Mouse (Mus musculus) spleen, adult 2 months (tissue): ENCODE measurements around the gene Olfr618. TPM values are rescaled to one million over a fixed set of nuclear protein-coding genes. Genes with fewer than 3 reads are reported as not detected.

Experiments
- DNase-seq, 2 experiments: peaks; one replicate each; pipeline versions ENCODE4 v3.0.0 to v3.0.0-alpha.2; 2012 to 2021; ENCODE audit warnings: low spot score in 2 of 2, low read depth in 1 of 2
- H3K27ac ChIP-seq: fragments of 200-500 bp; 2 replicates; pipeline ENCODE4 v1.5.1; 2012; ENCODE audit warnings: low read length, inconsistent platforms; ENCODE audit not compliant: insufficient read depth
- H3K27me3 ChIP-seq: fragments of 200-500 bp; 2 replicates; pipeline ENCODE4 v1.6.1; 2012; ENCODE audit warnings: mild to moderate bottlenecking, moderate library complexity, low read length, inconsistent platforms; ENCODE audit not compliant: control insufficient read depth, insufficient read depth
- H3K36me3 ChIP-seq: fragments of 200-500 bp; 2 replicates; pipeline ENCODE4 v1.6.1; 2012; ENCODE audit warnings: mild to moderate bottlenecking, low read length, inconsistent platforms; ENCODE audit not compliant: control insufficient read depth, insufficient read depth
- H3K4me1 ChIP-seq: fragments of 200-500 bp; 2 replicates; pipeline ENCODE4 v1.6.1; 2011; ENCODE audit warnings: inconsistent platforms; ENCODE audit not compliant: control insufficient read depth, insufficient read depth, insufficient read length
- H3K4me3 ChIP-seq: fragments of 200-500 bp; 2 replicates; pipeline ENCODE4 v1.5.1; 2011; ENCODE audit warnings: mild to moderate bottlenecking, inconsistent platforms; ENCODE audit not compliant: insufficient read depth, insufficient read length; ENCODE audit errors: extremely low read depth
- CTCF ChIP-seq: fragments of 200-500 bp; IDR thresholded peaks from 2 replicates; pipeline ENCODE4 v1.5.1; 2011; ENCODE audit warnings: mild to moderate bottlenecking, inconsistent platforms; ENCODE audit not compliant: insufficient read depth, insufficient read length, insufficient replicate concordance; ENCODE audit errors: extremely low read depth
- POLR2A ChIP-seq: fragments of 200-500 bp; IDR thresholded peaks from 2 replicates; pipeline ENCODE4 v1.6.1; 2011; ENCODE audit warnings: low read depth, low read length, inconsistent platforms
- WGBS: fragments of 180-500 bp; shearing (Covaris S2); methylation state at CpG from one replicate; pipeline ENCODE4 v1.1.7; 2018; 5-methylcytosine and 5-hydroxymethylcytosine counted together
- polyA plus RNA-seq: library from polyadenylated mRNA; depleted of rRNA; stranded (reverse); fragments of >200 nt; gene quantifications from 2 replicates; pipeline ENCODE4 v1.2.3, GENCODE M21; 2012; rRNA removed

The Olfr618 gene
- polyA plus RNA-seq, 1 experiment, result not detected

DNA sequence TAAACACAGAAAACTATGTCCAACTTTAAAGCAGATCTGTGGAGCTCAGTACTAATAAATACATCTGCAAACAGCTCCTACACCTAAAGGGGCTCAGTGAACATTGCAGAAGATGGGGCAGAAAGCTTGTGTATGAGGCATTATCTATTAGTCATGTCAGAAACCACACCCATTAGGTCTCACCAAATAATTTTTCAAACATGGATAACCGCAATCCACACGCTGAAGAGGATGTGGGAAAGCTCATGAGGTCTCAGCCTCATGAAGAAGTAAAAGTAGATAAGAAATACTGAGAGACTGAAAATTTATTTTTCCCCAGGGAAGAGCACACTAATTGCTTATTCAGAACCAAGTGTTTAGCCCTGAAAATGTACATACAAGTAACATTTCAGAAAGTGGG, 17.5 kb downstream of the Olfr618 start:
- 67% methylated on average over 2 of the region's 2 CpGs for WGBS
- TF ChIP-seq CTCF, result no peak
- no peak for TF ChIP-seq POLR2A
- no peaks in the 10 kb centered on the region for H3K4me1 ChIP-seq
- no peak overlapping the region for H3K27ac ChIP-seq
- no peak overlapping the region for H3K4me3 ChIP-seq
- DNase-seq, result no peak
- no peaks in the 10 kb centered on the region for H3K27me3 ChIP-seq
- no peaks in the 10 kb centered on the region for H3K36me3 ChIP-seq

DNA sequence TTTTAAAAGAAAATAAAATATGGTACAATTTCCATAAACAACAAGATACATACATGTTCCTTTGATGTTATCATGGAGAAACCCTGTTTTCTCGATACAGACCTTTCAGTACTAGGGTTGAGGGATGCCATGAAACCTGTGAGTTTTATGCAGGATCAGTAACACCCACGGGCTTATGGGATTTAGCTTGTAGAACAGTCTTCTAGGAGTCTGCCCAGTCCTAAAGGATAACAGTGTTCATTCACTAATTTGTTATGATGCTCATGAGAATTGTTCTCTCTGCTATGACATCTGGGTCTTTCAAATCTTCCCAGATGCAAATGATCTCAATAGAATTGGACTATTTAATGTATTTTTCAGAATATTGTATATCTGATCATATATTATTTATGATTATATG, 22.5 kb downstream of the Olfr618 start, which contains the start of gene Olfr620:
TSS of gene Olfr620 (minus strand) at position 101 of the 400 bp plus-strand sequence.
- TF ChIP-seq POLR2A, result no peak
- TF ChIP-seq CTCF, result no peak
- Histone ChIP-seq H3K27me3 (no peaks in the 10 kb centered on the region), H3K36me3 (no peaks in the 10 kb centered on the region), H3K27ac (no peak within 1 kb of the TSS), H3K4me3 (no peak within 1 kb of the TSS), H3K4me1 (no peaks in the 10 kb centered on the region)
- WGBS, result 66% methylated on average over 2 of the region's 2 CpGs
- no peak for DNase-seq

DNA sequence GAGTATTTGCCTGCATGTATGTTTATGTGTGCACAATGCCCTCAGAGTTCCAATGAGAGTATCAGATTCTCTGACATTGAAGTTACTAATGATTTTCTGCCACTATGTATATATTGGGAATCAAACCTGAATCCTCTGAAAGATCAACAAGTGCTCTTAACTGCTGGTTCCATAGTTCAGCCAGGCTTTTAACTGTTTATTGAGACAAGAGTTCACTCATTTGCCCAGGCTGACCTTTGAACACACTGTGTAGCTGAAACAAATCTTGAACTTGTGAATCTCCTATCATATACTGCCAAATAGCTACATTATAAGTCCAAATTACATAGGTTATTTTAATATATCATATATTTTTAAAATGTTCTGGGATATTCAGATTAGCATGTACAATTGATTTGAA, 46.9 kb downstream of the Olfr618 start:
- H3K36me3 ChIP-seq, result no peaks in the 10 kb centered on the region
- H3K4me3 ChIP-seq, result no peak overlapping the region
- H3K27me3 ChIP-seq, result no peaks in the 10 kb centered on the region
- no peaks in the 10 kb centered on the region for H3K4me1 ChIP-seq
- TF ChIP-seq POLR2A (no peak), CTCF (no peak)
- no peak overlapping the region for H3K27ac ChIP-seq
- DNase-seq, result no peak

DNA sequence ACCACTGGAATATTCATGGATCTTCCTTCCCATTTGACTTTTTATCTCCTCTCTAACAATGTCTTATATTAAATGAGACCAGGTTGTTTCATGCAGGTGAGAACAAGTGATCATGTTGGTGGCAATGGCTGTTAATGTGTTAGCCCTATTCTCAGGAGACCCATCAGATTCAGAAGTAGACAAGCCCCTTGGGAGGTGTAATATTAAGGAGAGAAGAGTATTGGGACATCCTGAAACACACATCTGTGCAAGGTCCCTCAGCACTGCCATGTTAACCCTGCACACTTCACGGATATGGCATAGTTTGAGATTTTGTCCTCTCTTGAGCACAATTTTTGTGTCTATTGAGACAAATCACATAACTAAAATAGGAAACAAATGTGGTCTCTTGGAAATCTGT, 52.7 kb downstream of the Olfr618 start, which contains the start of gene Olfr622:
TSS of gene Olfr622 (minus strand) at position 101 of the 400 bp plus-strand sequence.
- H3K27ac ChIP-seq, result no peak within 1 kb of the TSS
- TF ChIP-seq POLR2A, result no peak
- no peak for TF ChIP-seq CTCF
- WGBS, result 83% methylated on average over 1 of the region's 1 CpGs
- no peaks in the 10 kb centered on the region for H3K27me3 ChIP-seq
- no peak within 1 kb of the TSS for H3K4me3 ChIP-seq
- H3K4me1 ChIP-seq, result no peaks in the 10 kb centered on the region
- no peak for DNase-seq
- H3K36me3 ChIP-seq, result no peaks in the 10 kb centered on the region

DNA sequence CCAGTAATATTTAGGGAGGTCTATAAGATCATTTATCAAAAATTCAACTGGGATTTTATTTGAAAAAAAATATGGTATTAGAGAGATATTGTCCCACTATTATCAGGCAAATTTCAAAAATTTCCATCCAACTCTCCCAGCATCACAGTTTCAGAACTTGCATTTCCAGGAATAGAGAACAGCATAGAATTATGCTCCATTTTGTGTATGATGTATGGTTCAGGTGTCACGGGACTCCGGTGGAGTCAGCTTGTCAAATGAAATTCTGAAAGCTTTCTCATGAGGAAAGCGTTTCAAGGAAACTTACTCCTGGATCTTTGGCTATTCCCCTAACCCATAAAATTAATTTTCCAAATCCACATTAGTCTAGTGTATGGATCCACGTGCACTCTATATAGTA, 54.2 kb downstream of the Olfr618 start:
- Histone ChIP-seq H3K4me3 (no peak overlapping the region), H3K36me3 (no peaks in the 10 kb centered on the region), H3K27ac (no peak overlapping the region), H3K27me3 (no peaks in the 10 kb centered on the region), H3K4me1 (no peaks in the 10 kb centered on the region)
- WGBS, result 89% methylated on average over 4 of the region's 4 CpGs
- TF ChIP-seq POLR2A, result no peak
- no peak for TF ChIP-seq CTCF
- no peak for DNase-seq

Other genes starting within 250 kb of the Olfr618 start
- gene Olfr600, start 240.4 kb upstream of the Olfr618 start, polyA plus RNA-seq, result not detected in 2 replicates
- gene Olfr601, start 227.4 kb upstream of the Olfr618 start, polyA plus RNA-seq, result not detected in 2 replicates
- gene Olfr603, start 203.9 kb upstream of the Olfr618 start, polyA plus RNA-seq, result not detected in 2 replicates
- gene Usp17lc, start 175.0 kb upstream of the Olfr618 start, polyA plus RNA-seq, result not detected in 2 replicates
- not detected in 2 replicates for gene Olfr605, start 144.7 kb upstream of the Olfr618 start, polyA plus RNA-seq
- not detected in 2 replicates for gene Olfr606, start 141.1 kb upstream of the Olfr618 start, polyA plus RNA-seq
- not detected in 2 replicates for gene Olfr607, start 126.0 kb upstream of the Olfr618 start, polyA plus RNA-seq
- gene Olfr608, start 120.2 kb upstream of the Olfr618 start, polyA plus RNA-seq, result not detected in 2 replicates
- gene Olfr609, start 92.0 kb upstream of the Olfr618 start, polyA plus RNA-seq, result not detected in 2 replicates
- gene Olfr610, start 78.0 kb upstream of the Olfr618 start, polyA plus RNA-seq, result not detected in 2 replicates
- gene Olfr611, start 69.3 kb upstream of the Olfr618 start, polyA plus RNA-seq, result not detected in 2 replicates
- not detected in 2 replicates for gene Olfr612, start 47.4 kb upstream of the Olfr618 start, polyA plus RNA-seq
- not detected in 2 replicates for gene Olfr613, start 42.0 kb upstream of the Olfr618 start, polyA plus RNA-seq
- gene Olfr615, start 34.0 kb upstream of the Olfr618 start, polyA plus RNA-seq, result not detected in 2 replicates
- not detected in 2 replicates for gene Olfr616, start 21.0 kb upstream of the Olfr618 start, polyA plus RNA-seq
- not detected in 2 replicates for gene Olfr617, start 17.0 kb upstream of the Olfr618 start, polyA plus RNA-seq
- gene Olfr619, start 10.5 kb downstream of the Olfr618 start, polyA plus RNA-seq, result not detected in 2 replicates
- gene Olfr620, start 22.4 kb downstream of the Olfr618 start, polyA plus RNA-seq, result not detected in 2 replicates
- gene Olfr622, start 52.6 kb downstream of the Olfr618 start, polyA plus RNA-seq, result not detected in 2 replicates
- gene Olfr623, start 73.6 kb downstream of the Olfr618 start, polyA plus RNA-seq, result not detected in 2 replicates
- not detected in 2 replicates for gene Olfr624, start 81.1 kb downstream of the Olfr618 start, polyA plus RNA-seq
- not detected in 2 replicates for gene Olfr625-ps1, start 92.6 kb downstream of the Olfr618 start, polyA plus RNA-seq
- gene Olfr243, start 124.6 kb downstream of the Olfr618 start, polyA plus RNA-seq, result not detected in 2 replicates
- gene Olfr628, start 140.3 kb downstream of the Olfr618 start, polyA plus RNA-seq, result not detected in 2 replicates
- gene Olfr629, start 154.8 kb downstream of the Olfr618 start, polyA plus RNA-seq, result not detected in 2 replicates
- gene Olfr630, start 167.2 kb downstream of the Olfr618 start, polyA plus RNA-seq, result not detected in 2 replicates
- gene Olfr69, start 181.5 kb downstream of the Olfr618 start, polyA plus RNA-seq, result not detected in 2 replicates
- gene Olfr68, start 189.6 kb downstream of the Olfr618 start, polyA plus RNA-seq, result not detected in 2 replicates
- gene Olfr67, start 201.7 kb downstream of the Olfr618 start, polyA plus RNA-seq, result not detected in 2 replicates
- gene Hbb-bt, start 223.9 kb downstream of the Olfr618 start, polyA plus RNA-seq, result 8,577 and 15,977 TPM in 2 replicates
- gene Hbb-bs, start 238.0 kb downstream of the Olfr618 start, polyA plus RNA-seq, result 71,783 and 120,196 TPM in 2 replicates